Mouse (Mus musculus) yolk sac, embryonic 10.5 days (tissue): ENCODE data around the gene Mterf2.

Experiments used
- DNase-seq: peaks from one replicate; pipeline ENCODE4 v3.0.0-alpha.2; 2017; ENCODE audit warnings: low spot score

Mterf2 gene

DNA sequence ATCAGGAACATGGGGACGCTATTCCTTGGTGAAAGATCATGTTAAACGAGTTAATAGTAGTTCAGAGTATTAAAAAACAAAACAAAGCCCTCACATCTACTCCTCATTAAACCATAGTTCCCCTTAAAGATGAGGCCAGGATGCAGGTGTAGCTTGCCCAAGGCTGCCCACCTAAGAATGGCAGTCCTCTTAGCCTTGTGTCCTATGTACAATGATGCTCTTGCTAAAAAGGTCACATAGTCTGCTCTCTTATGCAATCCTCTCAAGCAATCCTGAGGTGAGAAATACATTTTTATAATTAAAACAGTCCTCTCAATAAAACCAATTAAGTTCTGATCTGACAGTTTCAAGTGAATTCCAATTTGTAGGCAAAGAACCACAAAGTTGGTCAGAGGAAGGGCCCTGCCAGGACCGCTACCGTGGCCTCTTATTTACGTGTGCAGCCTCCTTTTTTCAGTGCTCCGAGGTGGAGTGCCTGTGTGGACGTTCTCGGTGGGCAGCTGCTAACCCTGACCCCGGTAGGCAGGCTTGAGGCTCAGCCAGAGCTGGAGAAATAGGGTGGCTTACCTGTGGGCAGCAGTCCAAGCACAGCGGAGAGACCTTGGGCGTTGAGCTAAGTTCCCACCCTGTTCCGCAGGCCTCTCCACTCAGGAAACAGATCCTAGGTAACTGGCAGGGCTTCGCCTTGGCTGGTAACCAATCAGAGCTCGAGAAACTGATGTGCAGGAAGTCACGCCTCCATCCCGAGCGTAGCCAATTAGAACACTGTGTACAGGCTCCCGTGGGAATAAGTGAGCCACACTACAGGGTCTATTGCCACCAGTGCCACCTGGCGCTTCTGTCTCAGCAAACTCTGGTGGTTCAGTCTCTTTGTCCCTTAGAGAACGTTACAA is at the start of gene Mterf2:
Gene Mterf2 (minus strand): TSS at position 633 of the 893 bp plus-strand sequence.
- DNase-seq: peak; percentile 92

GRCm38 (mm10) chr10:85176640-85177039 is 48.8 kb upstream of the Mterf2 start:
- DNase-seq: no peak

DNA sequence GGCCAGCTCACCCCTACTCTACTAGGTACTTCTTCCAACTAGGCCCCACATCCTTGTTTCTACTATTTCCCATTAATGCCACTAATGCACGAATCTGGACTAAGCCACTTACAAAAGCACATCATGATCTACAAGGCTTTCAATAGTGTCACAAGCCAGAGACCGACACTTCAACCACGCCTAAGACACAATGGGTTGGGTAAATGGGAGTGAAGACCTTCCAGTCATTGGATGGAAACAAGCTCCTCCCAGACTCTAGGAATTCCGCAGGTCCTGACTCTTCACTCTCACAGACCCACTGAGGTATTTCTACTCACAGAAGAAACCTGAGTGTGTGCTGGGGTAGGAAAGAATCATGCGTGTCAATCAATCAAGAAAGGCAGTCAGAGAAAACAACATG is 37.5 kb upstream of the Mterf2 start:
- DNase-seq: no peak

DNA sequence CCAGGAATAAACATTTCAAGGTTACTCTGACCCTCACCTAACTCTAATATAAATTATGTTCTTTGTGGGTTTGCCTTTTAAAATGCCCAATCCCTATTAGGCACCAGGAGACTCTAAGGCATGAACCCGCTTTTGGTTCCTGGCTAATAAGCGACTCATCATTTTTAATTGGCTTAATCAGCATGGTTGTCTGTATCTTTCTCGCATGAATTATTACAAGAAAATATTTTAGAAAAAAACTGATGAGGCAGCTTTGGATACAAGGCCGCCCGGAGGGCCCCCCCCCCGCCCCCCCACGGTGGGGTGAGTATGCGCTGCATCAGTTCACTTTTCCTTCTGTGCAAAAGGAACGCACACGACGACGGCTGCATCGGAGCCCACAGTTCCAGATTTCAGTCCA is 37.0 kb upstream of the Mterf2 start:
- no peak for DNase-seq

GRCm38 (mm10) chr10:85161745-85162351 is 34.0 kb upstream of the Mterf2 start:
- DNase-seq: no peak

DNA sequence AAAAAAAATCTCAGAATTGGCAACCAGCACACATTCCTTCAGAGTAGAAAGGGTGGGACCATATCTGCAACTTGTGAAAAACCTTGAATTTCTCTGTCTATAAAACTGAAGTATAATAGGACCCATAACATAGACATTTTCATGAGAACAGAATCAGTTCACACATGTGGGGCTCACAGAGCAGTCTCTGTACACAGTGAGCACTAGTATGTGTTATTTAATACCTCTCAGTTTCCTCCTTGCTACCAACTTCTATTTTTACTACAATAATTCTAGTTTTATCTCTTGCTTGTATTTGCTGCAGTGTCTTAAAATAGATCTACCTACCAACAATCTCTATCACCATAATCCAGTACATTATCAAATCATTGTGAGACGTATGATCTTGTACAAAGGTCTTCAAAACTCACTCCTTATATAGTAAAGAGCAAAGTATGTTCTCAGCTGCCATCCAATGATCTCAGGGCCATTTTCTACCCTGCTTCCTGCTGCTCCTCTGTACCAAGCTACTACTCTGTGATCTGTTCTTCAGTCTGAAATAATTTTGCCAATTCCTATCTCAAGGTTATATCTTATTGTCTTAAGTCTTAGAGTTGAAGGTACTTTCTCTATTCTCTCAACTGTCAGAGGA is 32.3 kb upstream of the Mterf2 start:
- DNase-seq: no peak

DNA sequence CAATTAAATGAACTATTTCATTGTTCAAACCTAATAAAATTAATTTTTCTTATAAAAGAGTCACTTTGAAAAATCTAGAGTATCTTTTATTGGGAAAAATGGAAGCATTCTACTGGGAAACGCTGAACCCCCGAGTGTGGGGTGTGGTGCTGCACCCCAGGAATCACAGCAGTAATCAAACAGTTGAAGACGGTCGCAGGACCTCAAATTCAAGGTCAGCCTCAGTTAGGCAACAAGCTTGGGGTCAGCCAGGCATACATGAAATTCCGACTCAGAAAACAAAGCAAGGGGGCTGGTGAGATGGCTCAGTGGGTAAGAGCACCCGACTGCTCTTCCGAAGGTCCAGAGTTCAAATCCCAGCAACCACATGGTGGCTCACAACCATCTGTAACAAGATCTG is 29.6 kb upstream of the Mterf2 start:
- DNase-seq: no peak

- DNase-seq: peak; percentile 11
These were observed 26.4 kb upstream of the Mterf2 start for GRCm38 (mm10) chr10:85154195-85154594.

GRCm38 (mm10) chr10:85149226-85149625 is 21.4 kb upstream of the Mterf2 start:
- no peak for DNase-seq

DNA sequence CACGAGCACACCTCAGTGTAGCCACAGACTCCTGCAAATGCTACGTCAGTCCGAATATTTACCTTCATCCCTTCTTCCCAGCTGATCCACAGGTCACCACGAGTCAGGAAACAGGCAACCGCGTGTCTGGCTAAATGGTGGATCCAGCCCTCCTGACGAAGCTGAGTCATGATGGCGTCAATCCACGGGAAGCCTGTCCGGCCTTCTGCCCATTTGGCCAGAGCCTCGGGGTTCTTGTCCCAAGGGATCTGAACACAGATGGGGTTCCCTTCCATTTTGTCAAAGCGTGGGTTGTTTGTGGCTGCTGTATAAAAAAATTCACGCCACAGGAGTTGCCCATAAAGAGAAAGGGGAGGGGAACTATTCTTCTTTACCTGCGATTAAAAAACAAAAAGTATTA is 18.5 kb upstream of the Mterf2 start:
- DNase-seq: no peak

DNA sequence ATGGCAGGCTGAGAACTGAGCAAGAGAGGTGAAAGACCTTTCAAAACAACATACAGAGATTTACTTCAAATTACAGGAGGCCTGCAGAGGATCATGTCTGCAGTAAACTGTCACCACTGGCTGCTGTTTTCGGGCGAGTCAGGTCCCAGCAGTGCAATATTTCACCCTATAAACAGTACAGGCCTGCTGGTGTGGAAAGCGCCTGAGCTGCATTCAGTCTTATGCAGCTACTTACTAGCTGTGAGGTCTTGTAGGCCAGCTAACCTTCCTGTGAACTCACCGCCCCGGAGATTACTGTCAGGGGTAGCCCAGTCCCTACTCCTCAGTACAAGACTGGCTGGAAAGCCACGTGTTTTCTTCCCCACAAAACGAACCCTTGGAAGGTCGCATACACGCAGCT is 13.6 kb upstream of the Mterf2 start:
- peak; percentile 26 for DNase-seq

DNA sequence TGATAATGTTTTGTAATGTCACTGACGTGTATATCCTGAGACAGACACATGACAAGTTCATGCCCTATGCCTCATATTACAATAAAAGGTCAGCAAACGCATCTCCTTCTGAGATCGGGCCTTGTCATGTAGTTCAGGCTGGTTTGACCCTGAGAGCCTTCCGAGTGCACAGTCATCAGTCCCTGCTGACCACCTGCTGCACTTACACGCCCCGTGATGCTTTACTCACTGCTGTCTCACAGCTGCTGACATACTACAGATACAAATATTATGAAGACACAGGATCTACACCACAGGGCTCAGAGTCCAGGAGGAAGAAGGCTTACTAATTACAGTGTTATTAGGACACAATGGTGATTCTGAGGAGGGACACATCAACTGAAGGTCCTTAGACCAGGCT is 8.7 kb upstream of the Mterf2 start:
- DNase-seq: no peak

DNA sequence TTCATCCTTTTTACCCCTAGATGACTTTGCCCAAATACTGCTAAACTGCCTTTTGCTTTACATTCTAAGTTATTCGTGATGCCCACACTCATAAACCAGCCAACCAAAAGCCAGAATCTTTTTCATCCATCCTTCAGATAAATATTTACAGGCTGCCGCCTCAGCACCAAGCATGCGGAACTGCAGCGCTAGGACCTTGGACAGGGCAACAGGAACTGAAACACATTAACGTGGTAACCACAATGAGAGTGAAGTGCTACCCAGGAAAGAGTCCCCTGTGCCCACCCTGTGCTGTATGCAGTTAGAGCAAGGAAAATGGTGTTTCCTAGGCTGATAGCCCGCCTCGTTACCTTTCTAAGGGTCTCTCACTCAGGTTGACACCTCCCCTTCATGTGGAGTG is 626 bp upstream of the Mterf2 start:
- DNase-seq: peak; percentile 38

- peak; percentile 58 for DNase-seq
These were observed 2.6 kb downstream of the Mterf2 start for GRCm38 (mm10) chr10:85125184-85125583.

- DNase-seq: no peak
These were observed 13.4 kb downstream of the Mterf2 start for GRCm38 (mm10) chr10:85114409-85114808.

DNA sequence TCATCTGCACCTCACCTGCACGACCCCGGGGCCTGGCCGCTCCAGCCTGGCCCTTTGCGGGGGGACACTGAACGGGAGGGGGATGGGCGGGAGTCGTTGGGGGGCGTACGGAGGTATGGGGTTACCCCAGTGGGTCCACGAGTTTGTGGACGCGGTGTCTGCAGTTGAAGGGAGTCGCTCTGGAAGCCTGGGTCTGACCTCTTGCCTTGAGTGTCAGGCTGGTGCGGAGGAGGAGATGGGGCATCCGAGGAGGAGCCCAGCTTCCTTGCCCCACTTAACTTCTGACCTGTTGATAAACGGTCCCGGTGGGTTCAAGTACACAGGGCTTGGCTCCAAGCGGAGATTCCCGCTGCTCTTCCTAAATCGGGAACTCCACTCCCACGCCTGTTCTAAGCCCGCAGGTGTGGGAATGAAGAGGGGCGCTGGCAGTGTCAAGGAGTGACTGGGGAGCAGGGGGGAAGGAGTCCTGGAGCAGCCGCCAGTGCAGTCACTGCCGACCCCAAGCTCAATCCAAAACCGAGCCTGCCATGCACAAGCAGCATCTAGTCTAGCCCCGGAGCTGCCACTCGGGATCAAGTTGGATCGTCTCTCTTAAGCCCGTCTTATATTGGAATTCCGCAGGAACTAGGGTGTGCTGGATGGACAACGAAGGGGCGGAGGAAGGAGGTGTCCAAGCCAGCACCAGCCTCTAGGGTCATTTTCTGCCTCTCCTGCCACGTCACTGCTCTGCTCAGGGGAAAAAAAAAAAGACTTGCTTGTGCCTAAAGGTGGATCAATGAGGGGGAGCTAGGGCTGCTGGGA is 24.5 kb downstream of the Mterf2 start:
- peak; percentile 80 for DNase-seq

DNA sequence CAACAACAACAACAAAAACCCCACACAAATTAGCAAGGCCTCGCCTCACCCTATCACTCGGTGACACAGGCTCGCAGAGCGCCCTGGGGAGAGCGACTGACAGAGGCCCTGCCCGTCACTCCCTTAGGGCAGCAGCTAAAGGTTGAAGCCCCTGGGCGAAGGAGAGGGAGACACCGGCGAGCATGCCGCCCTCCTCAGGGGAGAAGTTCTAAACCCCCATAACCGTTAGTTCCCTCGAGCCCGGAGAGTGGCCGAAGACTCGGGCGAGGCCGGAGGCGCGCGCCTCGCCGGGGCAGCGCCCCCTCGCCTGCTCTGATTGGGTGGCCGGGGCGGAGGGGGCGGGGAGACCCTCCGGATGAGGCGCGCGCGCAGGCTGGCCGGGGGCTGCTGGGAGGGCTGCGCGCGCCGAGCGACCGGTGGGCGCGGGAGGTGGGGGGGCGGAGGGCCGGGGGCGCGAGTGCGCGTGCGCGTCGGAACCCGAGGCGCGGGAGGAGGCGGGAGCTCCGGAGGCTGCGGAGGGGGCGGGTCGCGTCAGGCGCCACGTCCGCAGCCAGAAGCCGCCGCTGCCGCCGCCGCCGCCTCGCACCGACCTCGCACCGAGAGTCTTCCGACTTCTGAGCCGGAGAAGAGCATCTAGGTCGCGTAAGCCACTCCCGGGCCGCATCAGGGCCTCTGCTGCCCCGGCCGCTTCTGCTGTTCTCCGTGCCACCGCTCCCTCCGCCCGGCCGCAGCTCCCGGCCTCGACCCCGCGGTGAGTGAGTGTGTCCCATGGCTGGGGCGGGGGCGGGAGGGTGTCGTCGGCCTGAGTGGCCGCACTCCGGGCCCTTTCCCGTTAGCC is 25.4 kb downstream of the Mterf2 start, which contains the start of the genes Fhl4 and Tmem263:
Gene Fhl4 (minus strand): TSS at position 249 of the 838 bp plus-strand sequence.
Gene Tmem263 (plus strand): TSS at position 381 of the 838 bp plus-strand sequence.
- peak; percentile 93 for DNase-seq

GRCm38 (mm10) chr10:85101841-85102240 is 26.0 kb downstream of the Mterf2 start:
- no peak for DNase-seq

- no peak for DNase-seq
These were observed 56.1 kb downstream of the Mterf2 start for GRCm38 (mm10) chr10:85071605-85072152.
